In genomic region chr14:36863877-36864489, GRCm38 (mm10) we compare ENCODE assay signal across 8 mouse cellular contexts.
DNase-seq lines count a peak whose midpoint lies in the region; ATAC-seq and TF ChIP-seq lines count a peak whose summit lies in the region.

No protein-coding gene starts in this region.

- no peaks in the 10 kb centered on the region for H3K79me2 ChIP-seq in heart, adult 2 months (replicated peaks; ENCODE audit: control insufficient read depth, insufficient read depth, low read length)

- no peak for TF ChIP-seq POLR2A in heart, adult 2 months (IDR thresholded peaks at IDR 0.05; ENCODE audit: insufficient read depth, low read depth, low read length)

- WGBS in embryonic facial prominence, embryonic 13.5 days: 24% methylated on average over 15 of the region's 15 CpGs
- 12% methylated on average over 15 of the region's 15 CpGs for WGBS in heart, adult 2 months
- WGBS in limb, embryonic 12.5 days: 33% methylated on average over 15 of the region's 15 CpGs
- WGBS in midbrain, embryonic 14.5 days: 26% methylated on average over 15 of the region's 15 CpGs

- TF ChIP-seq EP300 in heart, adult 2 months (IDR thresholded peaks at IDR 0.05; ENCODE audit: insufficient read depth, low read depth, low read length): no peak

- H3K4me3 ChIP-seq in embryonic facial prominence, embryonic 13.5 days: no peak overlapping the region
- H3K4me3 ChIP-seq in heart, adult 2 months: peak overlapping the region; percentile 49
- no peak overlapping the region for H3K4me3 ChIP-seq in limb, embryonic 12.5 days (replicated peaks)
- H3K4me3 ChIP-seq in midbrain, embryonic 14.5 days (replicated peaks; ENCODE audit: low read depth, low read length): no peak overlapping the region

- no peaks in the 10 kb centered on the region for H3K9me3 ChIP-seq in embryonic facial prominence, embryonic 13.5 days
- no peaks in the 10 kb centered on the region for H3K9me3 ChIP-seq in limb, embryonic 12.5 days
- H3K9me3 ChIP-seq in midbrain, embryonic 14.5 days (ENCODE audit: control insufficient read depth, low read length): no peaks in the 10 kb centered on the region

- DNase-seq in 3T3-L1 (ENCODE audit: low read depth, low spot score): peak; percentile 91
- DNase-seq in adrenal gland, postnatal 36 days: peak; percentile 86 to 91
- DNase-seq in heart, adult 2 months: peak; percentile 82 to 93
- peak; percentile 70 to 93 for DNase-seq in kidney, adult 8-10 months
- DNase-seq in midbrain, embryonic 14.5 days: peak; percentile 92
- DNase-seq in spleen, adult 12 weeks (ENCODE audit: low spot score): peak; percentile 48

- TF ChIP-seq CTCF in heart, adult 2 months (IDR thresholded peaks at IDR 0.05): peak; percentile 91

- no peak overlapping the region for H3K9ac ChIP-seq in embryonic facial prominence, embryonic 13.5 days
- H3K9ac ChIP-seq in heart, adult 2 months (ENCODE audit: low read depth, low read length): peak overlapping the region; percentile 54
- no peak overlapping the region for H3K9ac ChIP-seq in limb, embryonic 12.5 days (replicated peaks)
- H3K9ac ChIP-seq in midbrain, embryonic 14.5 days (replicated peaks; ENCODE audit: low read length): no peak overlapping the region

- no peaks in the 10 kb centered on the region for H3K27me3 ChIP-seq in embryonic facial prominence, embryonic 13.5 days
- H3K27me3 ChIP-seq in heart, adult 2 months (ENCODE audit: control insufficient read depth, insufficient read depth, low read length): no peaks in the 10 kb centered on the region
- H3K27me3 ChIP-seq in limb, embryonic 12.5 days: no peaks in the 10 kb centered on the region
- no peaks in the 10 kb centered on the region for H3K27me3 ChIP-seq in midbrain, embryonic 14.5 days (ENCODE audit: control insufficient read depth, insufficient read depth, low read length)

- H3K4me2 ChIP-seq in embryonic facial prominence, embryonic 13.5 days: peak overlapping the region; percentile 36
- peak overlapping the region; percentile 41 for H3K4me2 ChIP-seq in limb, embryonic 12.5 days
- H3K4me2 ChIP-seq in midbrain, embryonic 14.5 days (ENCODE audit: low read length): no peak overlapping the region

- H3K4me1 ChIP-seq in embryonic facial prominence, embryonic 13.5 days: no peaks in the 10 kb centered on the region
- peaks cover 2% of the 10 kb centered on the region for H3K4me1 ChIP-seq in heart, adult 2 months (ENCODE audit: control insufficient read depth, insufficient read depth, low read length)
- no peaks in the 10 kb centered on the region for H3K4me1 ChIP-seq in limb, embryonic 12.5 days (replicated peaks)
- H3K4me1 ChIP-seq in midbrain, embryonic 14.5 days (ENCODE audit: control insufficient read depth, insufficient read depth, low read length): no peaks in the 10 kb centered on the region

- ATAC-seq in embryonic facial prominence, embryonic 13.5 days (ENCODE audit: insufficient number of reproducible peaks, insufficient read depth, low FRiP score, low TSS enrichment, low read depth): no peak
- no peak for ATAC-seq in limb, embryonic 12.5 days (ENCODE audit: insufficient number of reproducible peaks, insufficient read depth, low FRiP score, low TSS enrichment, low read depth)
- peak; percentile 68; the same call in 1 of the 2 replicates for ATAC-seq in midbrain, embryonic 14.5 days (ENCODE audit: low FRiP score, low TSS enrichment)

- no peak overlapping the region for H3K27ac ChIP-seq in embryonic facial prominence, embryonic 13.5 days
- no peak overlapping the region for H3K27ac ChIP-seq in heart, adult 2 months
- H3K27ac ChIP-seq in limb, embryonic 12.5 days: no peak overlapping the region
- no peak overlapping the region for H3K27ac ChIP-seq in midbrain, embryonic 14.5 days (replicated peaks; ENCODE audit: low read depth, low read length)

- intact Hi-C loops in heart, adult 2 months (cut with DNase I): loop anchor here (1.0 to 5.0 kb wide), 2 partner anchors 169 to 268 kb away; no protein-coding TSS in a partner anchor

- H3K36me3 ChIP-seq in embryonic facial prominence, embryonic 13.5 days: no peaks in the 10 kb centered on the region
- no peaks in the 10 kb centered on the region for H3K36me3 ChIP-seq in heart, adult 2 months (ENCODE audit: control insufficient read depth, insufficient read depth, low read length)
- H3K36me3 ChIP-seq in limb, embryonic 12.5 days: no peaks in the 10 kb centered on the region
- H3K36me3 ChIP-seq in midbrain, embryonic 14.5 days (ENCODE audit: control insufficient read depth, insufficient read depth, low read length): no peaks in the 10 kb centered on the region
